Mouse (Mus musculus) Muller cell, postnatal 12 days (primary cell): ENCODE results near the gene Mpst.
A peak's percentile ranks its signal among the peaks of the same experiment; 100 is the strongest.

ENCODE experiments used
- DNase-seq: peaks from one replicate; pipeline ENCODE4 v3.0.0-alpha.2; 2015; ENCODE audit errors: inconsistent ontology term

Gene Mpst

DNA sequence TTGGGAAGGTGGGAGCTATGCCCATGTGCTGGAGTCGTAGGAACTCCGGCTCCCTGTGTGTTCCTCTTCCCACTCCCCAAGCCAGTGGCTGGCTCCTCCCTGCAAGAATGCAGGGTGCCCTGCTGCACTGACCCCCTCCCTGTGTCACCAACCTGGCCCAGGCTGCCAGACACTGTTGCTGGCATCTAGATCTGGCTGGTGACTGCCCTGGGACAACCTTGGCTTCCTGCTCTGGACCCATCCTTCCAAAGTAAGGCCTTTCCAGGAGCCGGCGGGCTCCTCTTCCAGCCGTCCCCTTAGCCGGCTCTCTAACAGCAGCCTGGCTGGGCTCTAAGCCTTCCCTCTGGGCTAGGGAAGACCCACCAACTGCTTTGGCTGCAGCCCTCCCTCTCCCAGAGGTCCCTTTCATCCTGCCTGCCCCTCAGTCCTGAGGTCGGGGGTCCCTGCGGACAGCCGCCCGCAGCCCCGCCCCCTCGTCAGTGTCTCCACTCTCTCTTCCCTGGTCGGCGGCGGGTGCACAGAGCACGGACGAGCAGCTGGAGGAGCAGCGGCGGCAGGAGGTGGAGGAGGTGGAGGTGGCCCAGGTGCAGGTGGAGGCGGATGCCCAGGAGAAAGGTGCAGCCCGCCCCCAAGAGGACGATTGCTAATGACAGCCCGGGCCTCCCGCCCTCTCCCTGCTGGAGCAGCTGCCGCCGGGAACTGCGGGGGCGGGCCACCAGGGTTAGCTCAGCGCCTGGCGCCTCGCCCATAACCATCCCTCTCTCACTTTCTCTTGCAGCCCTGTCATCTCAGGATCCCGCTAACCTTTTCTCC, 30.4 kb downstream of the Mpst start:
- DNase-seq = peak; percentile 94

DNA sequence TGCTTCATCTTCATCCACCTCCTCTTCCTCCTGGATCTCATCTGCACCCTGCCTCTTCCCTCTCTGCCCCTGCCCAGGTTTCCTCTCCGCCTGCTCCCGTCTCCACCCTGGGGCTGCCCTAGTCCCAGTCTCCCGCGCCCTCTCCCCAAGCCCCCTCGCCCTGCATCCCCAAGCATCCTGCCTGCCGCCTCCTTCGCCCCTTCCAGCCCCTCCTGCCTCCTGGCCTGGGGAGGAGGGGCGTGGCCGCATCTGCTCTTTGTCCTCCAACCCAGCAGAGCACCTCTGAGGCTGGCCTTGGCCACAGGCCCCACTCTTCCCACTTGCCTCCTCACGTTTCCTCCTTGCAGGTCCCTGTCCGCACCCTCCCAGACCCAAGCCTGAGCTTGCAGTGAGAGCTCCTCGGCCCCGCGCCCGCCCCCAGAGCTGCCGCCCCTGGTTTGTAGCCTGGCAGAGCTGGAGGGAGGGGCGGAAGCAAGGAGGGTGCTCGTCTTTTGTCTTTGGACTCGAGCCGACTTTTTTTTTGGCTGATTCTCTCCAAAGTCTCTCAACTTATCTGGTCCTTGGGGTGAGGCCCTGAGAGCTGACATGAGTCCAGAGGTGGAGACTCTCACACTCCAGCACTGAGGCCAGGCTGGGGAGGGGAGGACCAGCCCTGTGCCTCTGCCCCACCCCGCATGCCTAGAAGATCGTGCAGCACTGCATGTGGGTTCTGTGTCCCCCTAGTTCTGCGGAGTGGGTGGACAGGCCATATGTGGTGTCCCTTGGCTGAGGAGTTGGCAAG, 31.2 kb downstream of the Mpst start:
- DNase-seq = peak; percentile 57

DNA sequence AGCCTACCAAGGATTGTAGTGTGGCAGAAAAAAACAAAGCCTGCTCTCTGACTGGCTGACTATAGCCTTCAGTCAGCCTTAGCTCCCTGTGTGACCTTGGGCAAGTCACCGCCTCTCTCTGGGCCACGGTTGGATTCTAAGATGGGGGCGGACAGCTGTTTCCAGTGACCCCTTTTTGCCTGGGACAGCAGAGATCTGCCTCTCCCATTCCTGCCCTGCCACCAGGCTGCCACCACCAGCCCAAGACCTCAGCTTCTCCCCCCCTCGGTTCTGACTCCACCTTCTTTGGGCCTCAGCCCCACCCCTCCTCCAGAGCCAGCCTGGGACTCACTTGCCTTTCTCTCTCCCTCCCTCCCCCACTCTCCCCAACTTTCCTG, 31.8 kb downstream of the Mpst start:
- no peak for DNase-seq

DNA sequence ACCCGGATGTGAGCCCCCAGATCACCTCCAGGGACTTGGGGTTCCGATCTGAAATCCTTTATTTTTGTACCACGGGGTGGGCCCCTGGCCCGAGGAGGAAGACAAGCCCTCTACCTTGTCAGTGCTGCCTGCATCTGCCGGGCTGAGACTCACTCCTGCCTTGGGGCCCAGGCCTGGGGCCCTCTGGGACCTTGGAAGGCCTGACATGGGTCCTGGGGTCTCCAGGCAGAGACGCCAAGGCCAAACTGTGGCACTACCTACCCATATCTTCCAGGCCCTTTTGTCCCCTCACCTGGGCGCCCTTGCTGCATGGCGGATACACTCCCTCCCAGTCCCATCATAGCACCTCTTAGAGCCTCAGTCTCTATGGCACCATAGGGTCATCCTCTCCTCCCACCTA, 32.3 kb downstream of the Mpst start:
- DNase-seq = no peak

DNA sequence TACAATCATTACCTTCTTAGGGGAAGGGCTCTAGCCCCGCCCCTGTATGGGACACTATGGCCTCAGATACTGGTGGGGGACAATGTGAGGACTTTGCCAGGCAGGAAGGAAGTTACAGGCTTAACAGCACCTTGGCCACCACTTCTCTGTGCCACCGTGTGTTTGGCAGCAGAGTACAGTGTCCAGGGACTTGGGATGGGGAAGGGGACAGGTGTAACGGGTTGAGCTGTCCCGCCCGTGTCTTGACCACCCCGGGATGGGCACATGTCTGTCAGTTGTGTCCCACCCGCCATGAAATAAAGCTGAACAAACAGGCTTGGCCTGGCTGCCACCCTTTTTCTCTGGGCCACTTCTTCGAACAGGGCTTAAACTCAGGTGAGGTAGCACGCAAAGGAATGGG, 32.8 kb downstream of the Mpst start:
- no peak for DNase-seq

DNA sequence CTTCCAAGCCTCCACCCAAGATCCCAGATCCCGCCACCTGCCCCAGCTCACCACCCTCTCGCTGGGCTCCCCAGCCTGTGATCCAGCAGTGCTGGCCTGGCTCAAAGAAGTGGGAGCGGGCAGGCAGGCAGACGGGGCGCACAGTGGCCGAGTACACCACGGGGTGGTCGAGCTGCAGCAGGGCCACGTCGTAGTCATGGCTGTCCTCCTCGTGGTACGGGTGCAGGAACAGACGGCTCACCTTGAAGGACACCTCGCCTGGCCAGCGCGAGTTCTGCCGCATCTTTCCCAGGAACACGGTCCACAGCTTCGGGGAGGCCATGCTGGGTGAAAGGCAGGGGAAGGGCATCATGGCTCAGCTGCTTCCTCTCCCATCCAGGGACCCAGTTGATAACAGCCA, 36.0 kb downstream of the Mpst start:
- DNase-seq = no peak

DNA sequence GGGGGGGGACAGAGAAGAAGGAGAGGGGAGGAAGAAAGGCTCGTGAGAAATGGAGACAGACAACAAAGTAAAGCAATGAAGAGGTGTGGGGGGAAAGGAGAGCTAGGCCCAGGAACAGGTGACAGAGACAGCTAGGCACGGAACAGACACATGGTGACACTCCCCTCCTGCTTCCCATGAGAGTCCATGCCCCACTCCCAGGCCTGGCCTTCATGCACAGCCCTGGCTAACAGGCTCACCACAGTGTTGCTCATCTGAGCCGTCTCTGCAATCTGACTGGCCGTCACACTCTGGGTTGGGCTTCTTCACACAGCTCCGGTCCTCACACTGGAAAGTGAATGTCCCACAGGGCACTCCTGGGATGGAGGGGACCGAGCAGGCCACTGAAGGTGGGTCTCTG, 37.6 kb downstream of the Mpst start:
- no peak for DNase-seq

DNA sequence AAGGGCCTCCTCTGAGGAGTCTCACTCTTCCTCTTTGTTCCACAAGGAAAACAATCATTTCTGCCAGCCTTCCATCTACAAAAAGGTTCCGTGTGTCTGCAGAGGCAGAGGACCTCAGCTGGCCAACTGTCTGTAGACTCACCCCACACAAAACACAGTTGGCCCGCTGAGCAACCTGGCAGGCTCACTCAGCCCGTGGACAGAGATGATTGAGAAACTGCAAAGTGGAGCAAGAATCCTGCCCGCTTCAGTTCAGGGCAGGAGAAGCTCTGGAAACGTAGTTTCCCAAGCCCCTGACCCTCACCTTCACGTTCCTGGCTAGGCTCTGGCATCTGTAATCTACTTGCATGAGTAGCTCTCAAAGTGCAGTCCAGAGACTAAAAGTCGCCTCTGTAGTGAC, 40.9 kb downstream of the Mpst start:
- peak; percentile 35 for DNase-seq

DNA sequence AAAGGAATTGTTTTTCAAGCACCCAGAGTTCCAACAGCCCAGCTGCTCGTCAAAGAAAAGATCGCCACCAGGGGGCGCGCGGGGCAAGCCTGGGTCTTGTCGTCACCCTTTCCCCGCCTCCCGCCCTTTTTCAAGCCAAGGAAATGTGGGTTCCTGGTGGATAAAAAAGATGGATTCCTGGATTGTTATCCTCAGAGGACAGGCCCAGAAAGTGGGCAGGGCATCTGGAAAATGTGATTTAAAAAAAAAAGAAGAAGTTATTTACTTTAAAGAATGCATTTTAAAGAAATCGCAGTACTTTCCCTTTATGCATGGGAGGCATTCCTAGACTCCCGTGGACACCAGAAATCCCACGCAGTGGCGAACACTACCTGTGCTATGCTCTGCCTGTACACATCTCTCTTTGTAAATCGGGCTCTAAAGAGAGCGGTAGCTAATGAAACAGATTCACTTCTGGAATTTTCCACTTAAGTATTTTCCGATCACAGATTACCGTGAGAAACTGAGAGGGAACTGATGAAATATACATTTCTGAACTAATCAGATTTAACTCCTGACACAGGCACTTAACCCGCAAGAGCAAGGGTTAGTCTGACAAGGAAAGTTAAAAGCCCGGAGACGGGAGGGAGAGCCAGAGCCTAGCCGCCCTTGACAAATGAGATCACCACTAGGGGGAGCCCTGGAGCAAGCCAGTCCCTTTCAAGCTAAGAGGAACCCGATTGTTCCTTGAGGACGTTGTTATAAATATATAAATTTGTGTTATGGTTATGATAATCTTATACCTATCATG, 41.7 kb downstream of the Mpst start:
- DNase-seq = peak; percentile 97

DNA sequence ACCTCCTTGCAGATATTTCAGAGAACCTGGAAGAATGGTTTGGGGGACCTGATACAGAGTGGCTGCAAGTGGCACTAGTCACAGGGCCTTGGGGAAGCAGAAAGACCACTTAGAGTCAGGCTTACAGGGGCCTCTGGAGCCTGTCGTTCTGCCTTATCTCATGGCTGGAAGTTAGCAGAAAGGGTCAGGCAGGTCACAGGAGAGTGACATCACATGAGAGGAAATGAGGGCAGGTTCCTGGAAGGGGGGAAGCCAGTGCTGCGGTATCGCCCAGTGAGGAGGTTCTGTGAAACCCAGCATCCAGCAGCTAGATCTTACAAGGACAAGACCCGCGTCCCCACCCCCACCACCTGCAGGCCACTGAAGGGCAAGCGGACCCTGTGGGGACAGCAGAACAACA, 42.9 kb downstream of the Mpst start:
- no peak for DNase-seq

DNA sequence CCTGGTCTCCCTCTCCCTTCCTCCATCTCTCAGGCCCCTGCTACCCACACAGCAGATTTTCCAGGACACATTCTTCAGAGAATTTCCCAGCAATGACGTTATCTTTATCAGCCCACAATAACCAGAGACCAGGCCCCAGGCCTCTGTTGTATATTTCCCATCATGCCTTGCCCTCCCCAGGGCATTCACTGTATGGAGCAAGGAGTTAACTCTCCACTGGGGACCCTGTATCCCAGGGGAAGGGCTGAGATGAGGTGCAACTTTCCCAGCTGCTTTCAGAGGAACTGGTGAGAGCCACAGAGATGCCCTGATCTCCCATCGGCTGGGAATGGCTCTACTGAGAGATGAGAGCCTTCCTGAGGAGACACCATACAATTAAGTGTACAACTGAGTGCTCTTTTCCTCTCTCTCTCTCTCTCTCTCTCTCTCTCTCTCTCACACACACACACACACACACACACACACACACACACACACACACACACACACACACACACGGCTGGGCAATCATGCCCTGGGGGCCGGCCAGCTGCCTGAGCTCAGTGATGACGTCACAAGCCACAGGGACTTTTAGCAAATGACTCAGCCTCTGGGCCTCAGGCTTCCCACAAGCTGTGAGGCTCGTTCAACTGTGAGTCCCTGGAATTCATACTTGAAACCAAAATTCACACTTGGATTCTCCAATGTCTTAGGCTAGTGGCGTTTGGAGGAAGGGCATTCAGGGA, 43.6 kb downstream of the Mpst start:
- DNase-seq = peak; percentile 97

DNA sequence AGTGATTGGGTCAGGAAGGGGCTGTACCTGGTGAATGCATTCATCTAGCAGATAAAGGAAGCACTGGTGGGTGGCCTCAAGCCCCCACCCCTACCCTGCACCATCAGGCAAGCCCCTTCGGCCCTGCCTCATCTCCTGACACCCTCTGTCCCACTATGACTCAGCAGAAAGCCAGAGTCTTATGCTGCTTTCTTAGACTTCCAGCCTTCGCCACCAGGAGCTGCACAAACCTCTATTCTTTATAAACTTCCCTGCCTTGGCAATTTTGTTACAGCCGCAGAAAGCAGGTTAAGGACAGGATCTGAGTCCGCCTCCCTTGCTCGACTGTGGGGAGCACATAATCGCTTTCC, 44.2 kb downstream of the Mpst start:
- no peak for DNase-seq

DNA sequence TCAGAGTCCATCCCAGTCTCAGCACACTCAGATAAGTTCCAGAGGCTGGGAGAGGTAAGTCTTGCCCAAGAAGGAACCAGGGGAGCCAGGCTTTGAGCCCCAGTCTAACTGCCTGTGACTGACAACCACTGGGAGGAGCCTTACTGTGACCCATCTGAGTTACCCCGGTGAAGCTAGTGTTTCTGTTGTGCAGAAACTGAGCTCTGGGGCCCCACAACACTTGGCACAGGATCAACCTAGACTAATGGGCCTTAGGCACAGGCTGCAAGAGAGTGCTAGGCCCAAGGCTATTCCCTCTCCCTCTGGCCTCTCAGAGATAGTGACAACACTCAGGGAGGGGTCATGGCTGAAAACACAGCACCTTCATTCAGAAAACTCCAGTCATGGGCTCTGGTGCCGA, 45.0 kb downstream of the Mpst start:
- no peak for DNase-seq

DNA sequence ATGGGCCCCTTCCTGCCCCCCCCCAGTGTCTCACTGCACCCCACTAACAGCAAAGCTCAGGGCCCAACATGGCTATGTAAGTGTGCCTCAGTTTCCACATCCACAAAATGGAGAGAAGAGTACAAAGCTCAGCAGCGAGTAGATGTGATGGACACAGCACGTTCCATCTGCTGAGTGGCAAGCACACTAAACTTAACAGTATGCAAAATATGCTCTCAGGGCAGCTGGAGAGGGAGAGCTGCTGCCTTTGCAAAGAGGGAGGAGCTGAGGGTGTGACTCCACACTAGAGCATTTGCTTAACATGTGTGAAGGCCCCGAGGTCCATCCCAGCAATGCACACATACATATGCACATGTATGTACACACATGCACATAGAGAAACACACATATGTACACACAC, 46.7 kb downstream of the Mpst start:
- DNase-seq = no peak

DNA sequence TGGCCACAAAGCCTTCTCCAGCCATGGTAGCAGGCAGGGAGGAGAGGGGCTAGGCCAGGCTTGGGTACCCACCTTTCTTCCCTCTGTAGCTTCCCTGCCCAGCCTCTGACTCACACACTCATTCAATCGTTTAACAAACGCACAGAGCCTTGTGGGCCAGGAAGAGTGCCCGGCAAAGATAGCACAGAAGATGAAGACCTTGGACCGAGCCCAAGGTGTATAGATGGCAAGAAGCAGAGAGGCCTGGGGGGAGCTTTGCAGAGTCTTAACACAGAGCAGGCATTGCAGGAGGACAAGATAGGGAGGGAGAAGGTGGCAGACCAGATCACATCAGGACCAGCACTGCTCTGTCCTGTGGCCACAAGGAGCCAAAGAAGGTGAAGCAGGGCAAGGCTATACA, 49.0 kb downstream of the Mpst start:
- no peak for DNase-seq

DNA sequence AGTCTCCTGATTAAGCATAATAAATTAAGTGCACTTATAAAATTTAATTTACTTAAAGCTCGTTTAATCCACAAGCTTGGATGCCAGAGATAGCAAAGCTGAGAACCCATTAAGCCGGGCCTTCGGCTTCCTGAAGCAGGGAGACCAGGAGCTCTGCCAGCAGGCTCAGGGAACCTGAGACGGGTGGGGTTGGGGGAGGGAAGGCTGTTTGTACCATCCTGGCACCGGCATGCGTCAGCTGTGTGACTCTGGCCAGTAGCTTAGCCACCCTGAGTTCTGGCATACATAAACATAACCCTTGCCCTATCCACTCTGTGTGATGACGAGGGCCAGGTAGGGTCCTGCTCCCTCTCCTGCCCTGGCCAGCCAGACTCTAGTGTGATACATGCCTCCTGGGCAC, 49.8 kb downstream of the Mpst start:
- no peak for DNase-seq

DNA sequence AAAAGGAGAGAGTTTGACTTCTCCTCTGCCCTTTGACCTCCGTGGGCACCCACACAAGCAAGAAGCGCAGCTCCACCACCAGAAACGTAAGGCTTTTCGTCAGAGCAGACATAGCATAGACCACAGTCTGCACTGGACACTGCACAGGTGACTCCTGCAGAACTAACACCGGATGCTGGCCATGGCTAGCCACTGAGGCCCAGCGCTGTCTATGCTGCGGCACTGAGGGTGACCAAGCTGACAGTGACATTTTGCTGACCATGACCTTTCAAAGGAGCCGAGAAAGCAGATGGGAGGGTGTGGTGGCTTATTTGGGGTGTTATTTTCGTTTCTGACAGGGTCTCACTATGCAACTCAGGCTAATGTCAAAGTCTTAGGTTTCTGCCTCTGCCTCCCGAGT, 51.0 kb downstream of the Mpst start:
- no peak for DNase-seq

DNA sequence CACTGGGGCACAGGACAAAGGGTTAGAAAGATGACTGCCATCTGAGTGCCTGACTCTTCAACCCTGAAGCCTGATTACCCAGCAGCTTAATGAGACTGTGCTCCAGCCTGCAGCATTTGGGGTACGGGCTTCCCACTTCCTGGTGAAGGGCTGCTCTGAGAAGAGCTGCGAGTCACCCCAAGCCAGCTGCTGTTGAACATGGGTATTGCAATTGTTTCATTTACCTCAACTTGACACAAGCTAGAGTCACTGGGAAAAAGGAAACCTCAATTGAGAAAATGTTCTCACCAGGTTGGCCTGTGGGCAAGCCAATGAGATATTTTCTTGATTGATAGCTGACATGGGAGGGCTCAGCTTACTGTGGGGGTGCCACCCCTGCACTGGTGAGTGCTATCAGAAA, 56.8 kb downstream of the Mpst start:
- DNase-seq = no peak
